ENCODE assay signal across 14 mouse cellular contexts in genomic region chr1:190130888-190131287, GRCm38 (mm10). TPM values are rescaled to one million over a fixed set of nuclear protein-coding genes. Genes with fewer than 3 reads are reported as not detected.
"Had no signal": no experiment of that assay in that cellular context is flagged by ENCODE, and none has a peak within 500 bp of the region (broad histone marks: within the 10 kb centered on the region; RNA-seq: fewer than 3 reads in every experiment).

No protein-coding gene starts in this region.

- H3K4me2 ChIP-seq: limb, embryonic 15.5 days; lung, embryonic 14.5 days; midbrain, embryonic 11.5 days; neural tube, embryonic 13.5 days had no signal

- H3K4me3 ChIP-seq: limb, embryonic 15.5 days; neural tube, embryonic 13.5 days had no signal

- H3K27ac ChIP-seq: limb, embryonic 15.5 days had no signal

- H3K4me1 ChIP-seq: limb, embryonic 15.5 days had no signal

- ATAC-seq: midbrain, embryonic 16.5 days had no signal

- H3K36me3 ChIP-seq: limb, embryonic 15.5 days; neural tube, embryonic 13.5 days had no signal

- H3K9ac ChIP-seq: limb, embryonic 15.5 days; lung, embryonic 14.5 days; neural tube, embryonic 13.5 days had no signal

- H3K27me3 ChIP-seq: limb, embryonic 15.5 days; neural tube, embryonic 13.5 days had no signal

- DNase-seq: kidney, adult 8-10 months; kidney, postnatal 25 days; layer of hippocampus, adult 9-11 months; layer of hippocampus, postnatal 36 days; lung, embryonic 14.5 days; lung, postnatal 10 days; lung, postnatal 4 days; retina, postnatal 1 day; thymus, postnatal 36 days had no signal

- H3K9me3 ChIP-seq: limb, embryonic 15.5 days; neural tube, embryonic 13.5 days had no signal

RNA-seq across cellular contexts. Expression of gene Prox1, which starts 39.6 kb away (rescaled TPM):
- total RNA-seq: megakaryocyte, adult 5-6 weeks had no signal
